Mouse (Mus musculus) layer of hippocampus, adult 8-10 months (tissue): ENCODE measurements around the gene Boc. TPM values are rescaled to one million over a fixed set of nuclear protein-coding genes. Genes with fewer than 3 reads are reported as not detected.

Experiments used
- microRNA-seq, 2 experiments: library from miRNA; unstranded; fragments of <30 nt; microRNA quantifications; one replicate each; pipeline ENCODE4 v1.2.0; 2022
- total RNA-seq, 4 experiments: library from RNA; stranded (reverse); gene quantifications; 2 replicates each; pipeline ENCODE4 v1.2.4; 2022

Boc gene
- total RNA-seq, 4 experiments from 2014 or later: 10.7 to 13.4 (median 12.6) TPM

Small RNA genes lying within 50 kb of the gene (microRNA-seq; reads per million reads assigned to microRNA genes)
- 0 reads per million in 2 experiments for gene Mir3081

Other genes starting within 250 kb of the Boc start
- gene Sidt1, start 225.7 kb downstream of the Boc start, total RNA-seq: 10 to 100 TPM; 32.8 to 43.9 (median 39.7) TPM
- 10 to 100 TPM; 16.3 to 19.5 (median 17.9) TPM for gene Spice1, start 211.8 kb downstream of the Boc start, total RNA-seq
- gene Cfap44, start 164.1 kb downstream of the Boc start, total RNA-seq: 10 to 100 TPM; 11.5 to 18.0 (median 17.3) TPM
- gene Nepro, start 165.4 kb upstream of the Boc start, total RNA-seq: 1 to 10 TPM; 5.0 to 9.0 (median 6.0) TPM
- 10 to 100 TPM; 20.8 to 27.8 (median 26.8) TPM for gene Gtpbp8, start 187.5 kb upstream of the Boc start, total RNA-seq
- gene Cd200r1, start 206.8 kb upstream of the Boc start, total RNA-seq: under 1 TPM in 3 of 4 experiments, not detected in 1; 0.25 to 0.64 (median 0.56) TPM